Mouse (Mus musculus): Measurements from ENCODE around the gene Glrp1. TPM values are rescaled to one million over a fixed set of nuclear protein-coding genes. Genes with fewer than 3 reads are reported as not detected.

The Glrp1 gene
- total RNA-seq (2023): not detected

DNA sequence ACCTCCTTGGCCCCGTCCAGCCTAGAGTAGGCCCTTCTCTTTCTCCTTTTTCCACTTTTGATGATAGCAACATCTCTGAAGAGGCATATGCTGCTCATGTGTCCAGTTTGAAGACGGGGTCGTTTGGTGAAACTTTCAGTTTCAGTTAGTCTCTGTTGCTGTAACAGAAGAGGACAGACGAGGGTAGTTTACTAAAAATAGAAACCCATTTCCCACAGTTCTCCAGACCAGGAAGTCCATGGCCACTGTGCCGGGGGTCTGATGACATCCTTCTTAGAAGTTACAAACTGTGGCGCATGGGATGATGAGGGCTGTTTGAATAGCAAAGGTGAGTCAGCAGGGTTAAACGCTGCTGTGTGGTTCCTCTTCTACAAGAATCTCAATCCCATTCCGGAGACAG lies at the start of gene Glrp1:
Gene Glrp1, minus strand, starts transcription at position 278 of the 400 bp plus-strand sequence.

Other genes starting within 250 kb of the Glrp1 start
- 164 TPM for gene Hjurp, start 232.4 kb downstream of the Glrp1 start, total RNA-seq (2023)
- not detected for gene Trpm8, start 232.4 kb downstream of the Glrp1 start, total RNA-seq (2023)
- not detected for gene Spp2, start 103.1 kb downstream of the Glrp1 start, total RNA-seq (2023)
- gene Arl4c, start 192.2 kb upstream of the Glrp1 start, total RNA-seq (2023): 258 TPM